Mouse (Mus musculus): ENCODE measurements around the gene Gnptab.

DNA sequence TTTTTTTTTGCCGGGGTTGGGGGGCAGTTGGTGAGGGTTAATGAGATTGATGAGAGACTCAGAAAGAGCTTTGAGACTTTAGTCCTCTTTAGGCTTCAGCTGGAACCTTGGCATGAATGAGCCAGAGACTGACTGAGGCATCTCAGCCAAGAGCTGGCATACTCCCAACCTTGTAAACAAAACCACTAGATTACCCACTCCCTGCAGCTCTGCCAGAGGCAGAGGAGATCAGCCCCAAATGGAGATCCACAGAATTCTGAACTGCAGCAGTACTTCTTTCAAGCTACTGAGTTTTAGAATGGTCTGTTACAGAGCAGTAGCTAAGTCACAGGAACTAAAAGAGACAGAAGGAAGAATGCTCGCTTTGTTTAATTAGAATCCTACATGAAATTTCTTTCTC is 72.3 kb downstream of the Gnptab start:
- TF ChIP-seq MAX (IDR thresholded peaks at IDR 0.05): no peak
- no peak for TF ChIP-seq CTCF (IDR thresholded peaks at IDR 0.05; ENCODE audit: control insufficient read depth, insufficient read depth, insufficient read length)
- TF ChIP-seq MYOD1 (IDR thresholded peaks at IDR 0.05; ENCODE audit: control insufficient read depth, insufficient read length, low read depth): no peak
- no peak for TF ChIP-seq CEBPB (IDR thresholded peaks at IDR 0.05; ENCODE audit: low read depth)
- no peak for TF ChIP-seq USF1 (IDR thresholded peaks at IDR 0.05; ENCODE audit: low read depth)
